Mouse (Mus musculus): ENCODE data around the gene Sfxn2.

- TF ChIP-seq POLR2A (IDR thresholded peaks at IDR 0.05; ENCODE audit: insufficient read depth, low read length) = peak; percentile 45
- no peak for TF ChIP-seq CTCF (IDR thresholded peaks at IDR 0.05; ENCODE audit: low read depth, low read length)
- 0 out of 2 replicates have a peak, but pooled peaks have one; percentile 50 for TF ChIP-seq EP300 (IDR thresholded peaks at IDR 0.05; ENCODE audit: insufficient read depth, low read depth, low read length)
Observed at GRCm38 (mm10) chr19:46523480-46524151, 49.5 kb upstream of the Sfxn2 start.

Data from ES-Bruce4 (cell line).